Mouse (Mus musculus) kidney, adult 18-20 months (tissue): Measurements from ENCODE around the gene Zfp691.

Source experiments
- DNase-seq: peaks from one replicate; pipeline ENCODE4 v3.0.0; 2021

Zfp691 gene

GRCm38 (mm10) chr4:119167068-119167467 lies 6.9 kb downstream of the Zfp691 start:
- DNase-seq = no peak

GRCm38 (mm10) chr4:119165916-119166315 lies 8.1 kb downstream of the Zfp691 start:
- no peak for DNase-seq

- DNase-seq = no peak
Measured at GRCm38 (mm10) chr4:119162990-119163389, 11.0 kb downstream of the Zfp691 start.

- DNase-seq = no peak
Measured at GRCm38 (mm10) chr4:119161358-119161757, 12.6 kb downstream of the Zfp691 start.

GRCm38 (mm10) chr4:119157891-119158290 lies 16.1 kb downstream of the Zfp691 start:
- no peak for DNase-seq

GRCm38 (mm10) chr4:119157186-119157585 lies 16.8 kb downstream of the Zfp691 start:
- DNase-seq = peak; percentile 74

- no peak for DNase-seq
Measured at GRCm38 (mm10) chr4:119148741-119149140, 25.3 kb downstream of the Zfp691 start.

- DNase-seq = no peak
Measured at GRCm38 (mm10) chr4:119147347-119147746, 26.6 kb downstream of the Zfp691 start.

GRCm38 (mm10) chr4:119146816-119147215 lies 27.2 kb downstream of the Zfp691 start:
- no peak for DNase-seq

GRCm38 (mm10) chr4:119142230-119142871 lies 31.6 kb downstream of the Zfp691 start:
- DNase-seq = peak; percentile 59

GRCm38 (mm10) chr4:119141191-119141590 lies 32.8 kb downstream of the Zfp691 start:
- no peak for DNase-seq

- peak; percentile 57 for DNase-seq
Measured at GRCm38 (mm10) chr4:119140126-119140525, 33.9 kb downstream of the Zfp691 start.

- no peak for DNase-seq
Measured at GRCm38 (mm10) chr4:119138776-119139175, 35.2 kb downstream of the Zfp691 start.

- peak; percentile 78 for DNase-seq
Measured at GRCm38 (mm10) chr4:119138171-119138570, 35.8 kb downstream of the Zfp691 start.

GRCm38 (mm10) chr4:119137313-119137712 lies 36.7 kb downstream of the Zfp691 start:
- no peak for DNase-seq

GRCm38 (mm10) chr4:119133860-119134259 lies 40.1 kb downstream of the Zfp691 start:
- DNase-seq = no peak

- DNase-seq = no peak
Measured at GRCm38 (mm10) chr4:119133306-119133705, 40.7 kb downstream of the Zfp691 start.

- DNase-seq = no peak
Measured at GRCm38 (mm10) chr4:119131189-119131910, 42.6 kb downstream of the Zfp691 start.

GRCm38 (mm10) chr4:119129096-119129495 lies 44.9 kb downstream of the Zfp691 start:
- no peak for DNase-seq

GRCm38 (mm10) chr4:119128547-119128946 lies 45.4 kb downstream of the Zfp691 start:
- DNase-seq = no peak

- no peak for DNase-seq
Measured at GRCm38 (mm10) chr4:119127229-119127628, 46.8 kb downstream of the Zfp691 start.

- DNase-seq = no peak
Measured at GRCm38 (mm10) chr4:119125577-119126270, 48.3 kb downstream of the Zfp691 start.

GRCm38 (mm10) chr4:119124771-119125273 lies 49.2 kb downstream of the Zfp691 start:
- DNase-seq = no peak

GRCm38 (mm10) chr4:119121249-119121648 lies 52.7 kb downstream of the Zfp691 start:
- peak; percentile 87 for DNase-seq
